Mouse (Mus musculus) thymus, adult 2 months (tissue): ENCODE results near the gene 0610009B22Rik. TPM values are rescaled to one million over a fixed set of nuclear protein-coding genes. Genes with fewer than 3 reads are reported as not detected.

Experiments
- DNase-seq: peaks from one replicate; pipeline ENCODE4 v3.0.0; 2021
- H3K27ac ChIP-seq: fragments of 200-500 bp; 2 replicates; pipeline ENCODE4 v1.5.1; 2012; ENCODE audit warnings: low read length, control low read depth; ENCODE audit not compliant: control insufficient read depth, insufficient read depth
- H3K27me3 ChIP-seq: fragments of 200-500 bp; 2 replicates; pipeline ENCODE4 v1.6.1; 2012; ENCODE audit warnings: mild to moderate bottlenecking, low read length, moderate library complexity, mixed read lengths; ENCODE audit not compliant: control insufficient read depth, insufficient read depth
- H3K36me3 ChIP-seq: fragments of 200-500 bp; 2 replicates; pipeline ENCODE4 v1.6.1; 2012; ENCODE audit warnings: mild to moderate bottlenecking, low read length, moderate library complexity; ENCODE audit not compliant: control insufficient read depth, insufficient read depth
- H3K4me1 ChIP-seq: fragments of 200-500 bp; replicated peaks from 2 replicates; pipeline ENCODE4 v1.6.1; 2012; ENCODE audit warnings: low read length; ENCODE audit not compliant: control insufficient read depth, insufficient read depth
- H3K4me3 ChIP-seq: fragments of 200-500 bp; 2 replicates; pipeline ENCODE4 v1.5.1; 2012; ENCODE audit warnings: mild to moderate bottlenecking, low read length, control low read depth, moderate library complexity; ENCODE audit not compliant: control insufficient read depth, insufficient read depth
- CTCF ChIP-seq: fragments of 200-500 bp; IDR thresholded peaks from 2 replicates; pipeline ENCODE4 v1.5.1; 2012; ENCODE audit warnings: mild to moderate bottlenecking, control low read depth, low read length, moderate library complexity, borderline replicate concordance; ENCODE audit not compliant: control insufficient read depth, poor library complexity, insufficient read depth; ENCODE audit errors: extremely low read depth
- POLR2A ChIP-seq: fragments of 200-500 bp; IDR thresholded peaks from 2 replicates; pipeline ENCODE4 v1.6.1; 2012; ENCODE audit warnings: mild to moderate bottlenecking, low read length, control low read depth, moderate library complexity; ENCODE audit not compliant: control insufficient read depth, poor library complexity, insufficient read depth; ENCODE audit errors: extremely low read depth
- WGBS: fragments of 180-500 bp; shearing (Covaris S2); methylation state at CpG from one replicate; pipeline ENCODE4 v1.1.7; 2018; 5-methylcytosine and 5-hydroxymethylcytosine counted together
- polyA plus RNA-seq: library from polyadenylated mRNA; depleted of rRNA; stranded (reverse); fragments of >200 nt; gene quantifications from 2 replicates; pipeline ENCODE4 v1.2.3, GENCODE M21; 2012; rRNA removed

0610009B22Rik gene
- polyA plus RNA-seq, 1 experiment, result 10.1 TPM

GRCm38 (mm10) chr11:51640748-51641147 is 47.9 kb downstream of the 0610009B22Rik start:
- WGBS, result 86% methylated on average over 7 of the region's 7 CpGs
- no peaks in the 10 kb centered on the region for H3K36me3 ChIP-seq
- no peak overlapping the region for H3K4me3 ChIP-seq
- H3K27ac ChIP-seq, result no peak overlapping the region
- TF ChIP-seq CTCF (no peak), POLR2A (no peak)
- H3K27me3 ChIP-seq, result no peaks in the 10 kb centered on the region
- no peak for DNase-seq
- H3K4me1 ChIP-seq, result peaks cover 68% of the 10 kb centered on the region

DNA sequence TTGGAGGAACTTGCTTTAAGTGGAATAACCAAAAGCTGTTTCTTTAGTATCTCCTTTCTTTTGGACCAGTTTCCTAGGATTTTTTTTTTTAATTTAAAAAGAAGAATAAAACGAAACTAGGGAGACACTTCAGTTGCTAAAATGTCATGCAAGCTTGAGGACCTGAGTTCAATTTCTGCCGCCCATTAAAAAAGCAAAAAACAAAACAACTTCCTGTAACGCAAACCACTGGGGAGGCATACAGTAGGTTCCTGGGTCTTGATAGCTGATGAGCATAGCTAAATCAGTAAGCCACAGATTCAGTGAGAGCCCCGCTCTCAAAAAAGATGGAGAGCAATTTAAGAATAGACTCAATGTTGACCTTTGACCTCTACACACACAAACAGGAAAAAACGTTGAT is 50.2 kb downstream of the 0610009B22Rik start:
- H3K27ac ChIP-seq, result peak overlapping the region; percentile 61

DNA sequence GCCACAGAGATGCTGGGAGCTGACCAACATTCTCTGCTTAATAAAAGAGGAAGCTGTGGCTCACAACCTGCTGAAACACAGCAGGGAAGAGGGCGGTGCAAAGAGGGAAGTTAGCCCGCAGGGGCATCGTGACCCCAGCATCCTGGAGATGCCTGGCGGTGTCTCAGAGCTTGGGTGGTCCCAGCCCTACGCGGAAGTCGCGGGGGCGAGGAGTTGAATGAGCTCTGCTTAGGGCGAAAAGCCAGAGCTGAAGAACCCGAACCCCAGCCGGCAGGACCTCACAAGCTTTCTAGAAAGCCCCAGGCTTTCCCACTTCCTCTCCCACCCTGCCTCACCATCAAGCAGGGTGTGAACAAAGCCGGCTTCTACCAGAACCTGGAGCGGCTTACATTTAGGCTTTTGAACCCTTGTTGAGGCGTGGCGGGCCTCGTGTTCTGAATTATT is 50.7 kb downstream of the 0610009B22Rik start:
- Histone ChIP-seq H3K4me3 (peak overlapping the region; percentile 21), H3K27ac (peak overlapping the region; percentile 61), H3K36me3 (no peaks in the 10 kb centered on the region), H3K27me3 (no peaks in the 10 kb centered on the region), H3K4me1 (peaks cover 48% of the 10 kb centered on the region)
- peak; percentile 47 for TF ChIP-seq POLR2A
- TF ChIP-seq CTCF, result no peak
- WGBS, result 1% methylated on average over 17 of the region's 17 CpGs
- DNase-seq, result peak; percentile 79

More for the DNA sequence above, 50.2 kb downstream of the 0610009B22Rik start:
- no peak for TF ChIP-seq CTCF
- no peak for TF ChIP-seq POLR2A
- H3K27me3 ChIP-seq, result no peaks in the 10 kb centered on the region
- H3K36me3 ChIP-seq, result no peaks in the 10 kb centered on the region
- 33% methylated on average over 5 of the region's 5 CpGs for WGBS
- peaks cover 53% of the 10 kb centered on the region for H3K4me1 ChIP-seq
- DNase-seq, result no peak
- peak overlapping the region; percentile 21; the same call in 1 of the 2 replicates for H3K4me3 ChIP-seq

GRCm38 (mm10) chr11:51636323-51636684 is 52.4 kb downstream of the 0610009B22Rik start:
- H3K4me3 ChIP-seq, result peak overlapping the region; percentile 71
- 5% methylated on average over 6 of the region's 6 CpGs for WGBS
- peak; percentile 82 for DNase-seq
- peaks cover 42% of the 10 kb centered on the region for H3K4me1 ChIP-seq
- no peaks in the 10 kb centered on the region for H3K27me3 ChIP-seq
- H3K36me3 ChIP-seq, result no peaks in the 10 kb centered on the region
- peak overlapping the region; percentile 93 for H3K27ac ChIP-seq
- TF ChIP-seq CTCF, result no peak

GRCm38 (mm10) chr11:51635525-51636322 is 53.0 kb downstream of the 0610009B22Rik start, which contains the start of gene Rmnd5b:
TSS of gene Rmnd5b (minus strand) at chr11:51635896.
- Histone ChIP-seq H3K4me3 (peak within 1 kb of the TSS; percentile 71), H3K36me3 (no peaks in the 10 kb centered on the region), H3K4me1 (peaks cover 38% of the 10 kb centered on the region), H3K27ac (peak within 1 kb of the TSS; percentile 93), H3K27me3 (no peaks in the 10 kb centered on the region)
- DNase-seq, result peak; percentile 85
- TF ChIP-seq POLR2A (peak; percentile 67; the same call in 1 of the 2 replicates), CTCF (peak; percentile 61; the same call in 1 of the 2 replicates)
- under 1% methylated on average over 61 of the region's 61 CpGs for WGBS

Other genes with a start within 250 kb of the 0610009B22Rik start
- gene Phykpl, start 104.1 kb downstream of the 0610009B22Rik start, polyA plus RNA-seq, result 20.2 and 21.8 TPM in 2 replicates
- gene Hnrnpab, start 82.0 kb downstream of the 0610009B22Rik start, polyA plus RNA-seq, result 533 and 863 TPM in 2 replicates
- gene Nhp2, start 69.1 kb downstream of the 0610009B22Rik start, polyA plus RNA-seq, result 69.3 and 70.8 TPM in 2 replicates
- 123 and 125 TPM in 2 replicates for gene Rmnd5b, start 53.0 kb downstream of the 0610009B22Rik start, polyA plus RNA-seq
- gene N4bp3, start 38.0 kb downstream of the 0610009B22Rik start, polyA plus RNA-seq, result 22.7 and 25.5 TPM in 2 replicates
- gene D930048N14Rik, start 37.9 kb downstream of the 0610009B22Rik start, polyA plus RNA-seq, result 15.8 and 16.6 TPM in 2 replicates
- gene Sec24a, start 74.8 kb upstream of the 0610009B22Rik start, polyA plus RNA-seq, result 15.6 and 21.1 TPM in 2 replicates
- gene Sar1b, start 74.8 kb upstream of the 0610009B22Rik start, polyA plus RNA-seq, result 17.8 and 18.4 TPM in 2 replicates
- 45.1 and 56.5 TPM in 2 replicates for gene Jade2, start 168.8 kb upstream of the 0610009B22Rik start, polyA plus RNA-seq